Mouse (Mus musculus): Measurements from ENCODE around the gene Arhgdia.

DNA sequence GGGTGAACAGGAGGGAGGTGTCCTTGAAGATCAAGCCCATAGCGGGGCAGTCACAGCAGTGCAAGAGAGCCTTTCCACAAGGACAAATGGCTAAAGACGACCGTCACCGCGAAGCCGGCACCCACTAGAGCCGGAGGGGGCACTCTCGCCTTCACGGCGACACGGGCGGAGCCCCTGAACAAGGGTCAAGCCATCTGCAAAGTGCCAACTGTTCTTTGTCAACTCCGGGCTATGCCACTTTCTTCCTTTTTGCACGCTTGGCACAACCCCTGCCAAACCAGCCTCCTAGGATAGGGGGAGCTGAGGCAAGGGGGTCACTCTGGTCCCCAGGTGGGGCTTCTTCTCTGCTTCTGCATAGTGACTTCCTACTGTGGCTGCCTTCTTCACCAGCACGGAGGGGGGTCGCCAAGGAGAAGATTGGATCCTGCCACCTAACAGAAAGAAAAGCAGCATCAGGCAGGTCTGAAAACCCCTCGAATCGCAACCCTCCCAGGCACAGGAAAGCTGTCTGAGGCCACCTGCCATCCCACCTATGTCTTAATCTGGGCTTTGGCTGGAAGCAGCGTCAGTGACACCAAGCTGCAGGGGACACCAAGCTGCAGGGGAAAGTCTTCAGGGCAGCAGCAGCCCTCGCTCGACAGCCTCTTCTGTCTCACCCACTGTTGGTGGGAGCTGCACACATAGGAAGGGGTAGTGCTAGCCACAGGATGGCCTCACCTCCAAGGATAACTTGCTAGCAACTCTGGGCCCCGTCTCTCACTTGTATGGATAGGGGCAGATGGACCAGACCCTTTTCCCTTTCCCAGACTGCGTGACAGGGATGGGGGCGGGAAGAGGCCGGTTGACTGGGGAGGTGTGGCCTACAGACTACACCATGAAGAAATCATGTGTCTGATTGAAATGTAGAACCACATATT is 37.5 kb upstream of the Arhgdia start:
- no peak for TF ChIP-seq CTCF (IDR thresholded peaks at IDR 0.05; ENCODE audit: control insufficient read depth, insufficient read depth, insufficient read length)
- TF ChIP-seq MAX (IDR thresholded peaks at IDR 0.05): no peak
- no peak for TF ChIP-seq MYOD1 (IDR thresholded peaks at IDR 0.05; ENCODE audit: control insufficient read depth, insufficient read length, low read depth)
- TF ChIP-seq USF1 (IDR thresholded peaks at IDR 0.05; ENCODE audit: low read depth): no peak
- no peak for TF ChIP-seq CEBPB (IDR thresholded peaks at IDR 0.05; ENCODE audit: low read depth)
- TF ChIP-seq MYOG (IDR thresholded peaks at IDR 0.05; ENCODE audit: control insufficient read depth, extremely low read depth, insufficient read length): no peak

Measured in C2C12 (cell line).